Mouse (Mus musculus) CH12.LX (cell line): Measurements from ENCODE around the gene Olfm4. TPM values are rescaled to one million over a fixed set of nuclear protein-coding genes. Genes with fewer than 3 reads are reported as not detected.
A peak's percentile ranks its signal among the peaks of the same experiment; 100 is the strongest.

Experiments used
- DNase-seq: peaks from one replicate; pipeline ENCODE4 v3.0.0-alpha.2; 2013; ENCODE audit errors: extremely low read depth
- H3K27ac ChIP-seq: 2 replicates; pipeline ENCODE4 v1.5.1; 2012; ENCODE audit warnings: low read depth, mild to moderate bottlenecking, control low read depth, moderate library complexity; ENCODE audit not compliant: insufficient read depth
- H3K27me3 ChIP-seq: replicated peaks from 2 replicates; pipeline ENCODE3; 2012; ENCODE audit warnings: inconsistent platforms
- H3K36me3 ChIP-seq, 2 experiments: replicated peaks in 1 of 2; 2 replicates each; pipeline versions ENCODE3 to v1.6.1; 2012; ENCODE audit warnings: inconsistent platforms in 1 of 2, low read length in 1 of 2, mild to moderate bottlenecking in 1 of 2, mixed read lengths in 1 of 2, moderate library complexity in 1 of 2; ENCODE audit not compliant: control insufficient read depth in 1 of 2, insufficient read depth in 1 of 2
- H3K4me1 ChIP-seq, 2 experiments: 2 replicates each; pipeline ENCODE4 v1.6.1; 2012; ENCODE audit warnings: inconsistent platforms in 1 of 2, moderate library complexity in 1 of 2; ENCODE audit not compliant: insufficient read depth in 2 of 2, control insufficient read depth in 1 of 2
- H3K4me2 ChIP-seq: 2 replicates; pipeline ENCODE4 v1.6.1; 2012; ENCODE audit warnings: low read depth, mild to moderate bottlenecking, control low read depth; ENCODE audit not compliant: poor library complexity, insufficient read depth, severe bottlenecking
- H3K4me3 ChIP-seq, 3 experiments: fragments of 150-350 bp in 1 of 3; sonication (generic) in 1 of 3; replicated peaks in 1 of 3; 2 replicates each; pipeline versions ENCODE3 to v1.5.1; 2011 to 2012; ENCODE audit warnings: low read depth in 2 of 3, low read length in 2 of 3, mild to moderate bottlenecking in 2 of 3, moderate library complexity in 2 of 3, control low read depth in 1 of 3, improper control_type of control experiment in 1 of 3, inconsistent platforms in 1 of 3, mixed read lengths in 1 of 3; ENCODE audit not compliant: poor library complexity in 1 of 3
- H3K79me2 ChIP-seq: replicated peaks from 2 replicates; pipeline ENCODE4 v1.6.1; 2012; ENCODE audit warnings: mild to moderate bottlenecking, moderate library complexity; ENCODE audit not compliant: control insufficient read depth, poor library complexity, insufficient read depth, severe bottlenecking; ENCODE audit errors: extremely low read depth
- H3K9ac ChIP-seq: 2 replicates; pipeline ENCODE4 v1.6.1; 2012; ENCODE audit warnings: low read depth, mild to moderate bottlenecking, control low read depth, moderate library complexity; ENCODE audit not compliant: insufficient read depth
- H3K9me3 ChIP-seq: replicated peaks from 2 replicates; pipeline ENCODE3; 2012; ENCODE audit warnings: low read length, inconsistent platforms, mixed read lengths
- BHLHE40 ChIP-seq: IDR thresholded peaks from 2 replicates; pipeline ENCODE4 v1.6.1; 2011; ENCODE audit warnings: mild to moderate bottlenecking, low read depth, low read length, improper control_type of control experiment
- CHD1 ChIP-seq: IDR thresholded peaks from 2 replicates; pipeline ENCODE4 v1.6.1; 2012; ENCODE audit warnings: low read depth, low read length, improper control_type of control experiment, inconsistent platforms
- CHD2 ChIP-seq: IDR thresholded peaks from 2 replicates; pipeline ENCODE4 v1.6.1; 2011; ENCODE audit warnings: low read length, improper control_type of control experiment
- E2F4 ChIP-seq: IDR thresholded peaks from 2 replicates; pipeline ENCODE4 v1.6.1; 2011; ENCODE audit warnings: low read depth, low read length, improper control_type of control experiment; ENCODE audit not compliant: insufficient replicate concordance
- ELF1 ChIP-seq: IDR thresholded peaks from 2 replicates; pipeline ENCODE4 v1.6.1; 2014; ENCODE audit warnings: low read depth, mild to moderate bottlenecking, inconsistent platforms, low read length, improper control_type of control experiment
- ETS1 ChIP-seq: conservative IDR thresholded peaks from 2 replicates; pipeline ENCODE4 v1.6.1; 2012; ENCODE audit warnings: low read depth, mild to moderate bottlenecking, inconsistent platforms, low read length, improper control_type of control experiment, moderate library complexity
- GABPA ChIP-seq: IDR thresholded peaks from 2 replicates; pipeline ENCODE4 v1.6.1; 2012; ENCODE audit warnings: low read depth, low read length, improper control_type of control experiment, inconsistent platforms; ENCODE audit not compliant: insufficient replicate concordance
- MAFK ChIP-seq: IDR thresholded peaks from 2 replicates; pipeline ENCODE4 v1.6.1; 2011; ENCODE audit warnings: low read length, improper control_type of control experiment; ENCODE audit not compliant: insufficient replicate concordance
- NELFE ChIP-seq: IDR thresholded peaks from 2 replicates; pipeline ENCODE4 v1.6.1; 2011; ENCODE audit warnings: low read depth, low read length, improper control_type of control experiment
- PAX5 ChIP-seq: IDR thresholded peaks from 2 replicates; pipeline ENCODE4 v1.6.1; 2012; ENCODE audit warnings: low read length, inconsistent platforms, mixed read lengths
- RAD21 ChIP-seq: IDR thresholded peaks from 2 replicates; pipeline ENCODE4 v1.6.1; 2011; ENCODE audit warnings: low read depth, mild to moderate bottlenecking, low read length, improper control_type of control experiment, moderate library complexity
- RCOR1 ChIP-seq: conservative IDR thresholded peaks from 2 replicates; pipeline ENCODE4 v1.6.1; 2012; ENCODE audit warnings: low read depth, mild to moderate bottlenecking, inconsistent platforms, low read length, improper control_type of control experiment
- UBTF ChIP-seq: IDR thresholded peaks from 2 replicates; pipeline ENCODE4 v1.6.1; 2012; ENCODE audit warnings: low read depth, mild to moderate bottlenecking, inconsistent platforms, low read length, improper control_type of control experiment, moderate library complexity
- dilution Hi-C: fragments of 300-500 bp; cut with MboI; formaldehyde crosslinking; loops from 2 replicates; pipeline ENCODE4 v1.14.3; 2020; ENCODE audit warnings: low sequenced_read_pairs; ENCODE audit not compliant: extremely low pct_unique_long_range_greater_than_20kb, extremely low pct_ligation_motif_present
- in situ Hi-C: fragments of 300-500 bp; cut with MboI; formaldehyde crosslinking; loops from 3 replicates; pipeline ENCODE4 v1.14.3; 2019; ENCODE audit warnings: low sequenced_read_pairs, low pct_ligation_motif_present, low pct_unique_long_range_greater_than_20kb, mixed read lengths
- polyA plus RNA-seq: library from polyadenylated mRNA; unstranded; fragments of >175 nt; gene quantifications from 2 replicates; pipeline ENCODE4 v1.2.1, GENCODE M21; 2012; ENCODE audit warnings: low read depth; ENCODE audit not compliant: insufficient read length
- total RNA-seq, 2 experiments: library from RNA; depleted of rRNA; stranded (reverse); fragments of 300-350 nt in 1 of 2; fragments of >200 nt in 1 of 2; gene quantifications; 2 replicates each; pipeline ENCODE4 v1.2.3; 2012 to 2014

The Olfm4 gene
- total and polyA plus RNA-seq, 3 experiments, result 6.8 to 24.9 (median 13.8) TPM

- no peaks in the 10 kb centered on the region for H3K9me3 ChIP-seq
- DNase-seq, result no peak
- no peak overlapping the region for H3K9ac ChIP-seq
- in situ Hi-C loops (loop anchor here (25.0 kb wide), 1 partner anchor 275 kb away; no protein-coding TSS in a partner anchor), dilution Hi-C loops (no loop called here)
- H3K27ac ChIP-seq, result no peak overlapping the region
- H3K79me2 ChIP-seq, result no peaks in the 10 kb centered on the region
- H3K27me3 ChIP-seq, result no peaks in the 10 kb centered on the region
- no peak for TF ChIP-seq MAFK
- no peak for TF ChIP-seq CHD2
- no peak for TF ChIP-seq BHLHE40
- no peak for TF ChIP-seq UBTF
- H3K36me3 ChIP-seq, result no peaks in the 10 kb centered on the region
- H3K4me3 ChIP-seq, result no peak overlapping the region
- no peaks in the 10 kb centered on the region for H3K4me1 ChIP-seq
- no peak overlapping the region for H3K4me2 ChIP-seq
Measured at GRCm38 (mm10) chr14:79936879-79937468, 46.9 kb upstream of the Olfm4 start.

DNA sequence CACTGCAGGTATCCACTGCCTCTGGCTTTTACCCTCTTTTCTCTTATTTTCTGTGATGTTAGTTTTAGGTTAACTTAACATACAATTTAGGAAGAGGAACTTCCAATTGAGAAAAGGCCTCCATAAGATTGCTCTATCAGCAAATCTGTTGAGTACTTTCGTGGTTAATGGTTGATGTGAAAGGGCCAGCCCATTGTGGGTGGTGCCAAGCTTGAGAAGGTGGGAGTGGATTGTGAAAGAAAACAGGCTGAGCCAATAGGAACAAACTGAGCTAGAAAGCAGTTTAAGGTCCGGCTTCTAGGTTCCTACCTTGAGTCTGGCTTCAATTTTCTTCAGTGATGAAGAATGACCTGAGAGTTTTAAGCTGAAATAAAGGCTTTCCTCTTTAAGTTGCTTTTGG lies 38.0 kb upstream of the Olfm4 start:
- Histone ChIP-seq H3K4me1 (no peaks in the 10 kb centered on the region), H3K36me3 (no peaks in the 10 kb centered on the region), H3K4me3 (no peak overlapping the region), H3K9me3 (no peaks in the 10 kb centered on the region), H3K4me2 (no peak overlapping the region; the same call in 1 of the 2 replicates), H3K27ac (no peak overlapping the region), H3K27me3 (no peaks in the 10 kb centered on the region), H3K9ac (no peak overlapping the region; the same call in 1 of the 2 replicates), H3K79me2 (no peaks in the 10 kb centered on the region)
- in situ Hi-C loops (loop anchor here (25.0 kb wide), 1 partner anchor 266 kb away; no protein-coding TSS in a partner anchor), dilution Hi-C loops (no loop called here)
- DNase-seq, result peak; percentile 1
- TF ChIP-seq ELF1, result no peak
- TF ChIP-seq E2F4, result no peak
- TF ChIP-seq ETS1, result no peak
- no peak for TF ChIP-seq PAX5
- no peak for TF ChIP-seq RCOR1

DNA sequence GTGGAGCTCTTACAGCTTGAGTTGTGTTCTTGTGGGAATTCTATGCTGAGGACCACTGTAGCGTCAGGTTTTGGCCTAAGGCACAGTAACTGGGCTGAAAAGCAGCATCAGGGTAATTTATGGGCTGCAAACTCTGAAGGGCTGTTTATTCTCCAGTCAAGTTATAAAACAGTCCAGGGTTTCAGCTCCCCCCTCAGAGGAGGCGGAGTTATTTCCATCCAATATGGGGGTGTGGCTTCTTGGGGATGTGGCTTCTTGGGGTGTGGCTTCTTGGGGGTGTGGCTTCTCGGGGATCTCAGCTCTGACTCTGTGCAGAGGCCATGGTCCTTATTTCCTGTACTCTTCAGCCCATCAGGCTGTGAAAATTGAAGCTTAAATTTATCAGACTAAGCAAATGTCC lies 28.2 kb upstream of the Olfm4 start:
- H3K4me3 ChIP-seq, result no peak overlapping the region
- no peaks in the 10 kb centered on the region for H3K79me2 ChIP-seq
- DNase-seq, result peak; percentile 29
- dilution Hi-C loops, result no loop called here
- H3K36me3 ChIP-seq, result no peaks in the 10 kb centered on the region
- no peak overlapping the region for H3K9ac ChIP-seq
- H3K4me1 ChIP-seq, result 0 out of 4 replicates have a peak, but pooled peaks cover 0 to 2% of the 10 kb centered on the region in 2 experiments
- no peak for TF ChIP-seq RAD21
- no peak for TF ChIP-seq CHD1
- TF ChIP-seq GABPA, result no peak
- TF ChIP-seq NELFE, result no peak
- no peak for TF ChIP-seq MAFK
- TF ChIP-seq, all 38 proteins: peak for 0
- Histone ChIP-seq H3K27me3 (no peaks in the 10 kb centered on the region), H3K27ac (no peak overlapping the region), H3K4me2 (no peak overlapping the region), H3K9me3 (no peaks in the 10 kb centered on the region)
- in situ Hi-C loops, result no loop called here
